In genomic region chr1:160080800-160081436, GRCm38 (mm10) we compare ENCODE assay signal across 9 mouse cellular contexts. TPM values are rescaled to one million over a fixed set of nuclear protein-coding genes. Genes with fewer than 3 reads are reported as not detected.
A peak's percentile ranks its signal among the peaks of the same experiment; 100 is the strongest.
DNase-seq lines count a peak whose midpoint lies in the region; ATAC-seq and TF ChIP-seq lines count a peak whose summit lies in the region.
"Had no signal": no experiment of that assay in that cellular context is flagged by ENCODE, and none has a peak within 500 bp of the region (broad histone marks: within the 10 kb centered on the region; RNA-seq: fewer than 3 reads in every experiment).

No protein-coding gene starts in this region.

- H3K4me3 ChIP-seq in ES-E14 (ENCODE audit: insufficient read depth in 1 of 2, low read depth in 1 of 2, low read length in 2 of 2, poor library complexity in 1 of 2, severe bottlenecking in 1 of 2) = no peak overlapping the region
- H3K4me3 ChIP-seq in forebrain, embryonic 10.5 days = no peak overlapping the region
- H3K4me3 ChIP-seq in lung, embryonic 14.5 days (ENCODE audit: low read depth, low read length) = no peak overlapping the region
- H3K4me3 ChIP-seq in olfactory bulb, adult 2 months (ENCODE audit: insufficient read depth, low read depth, low read length) = no peak overlapping the region
- H3K4me3 ChIP-seq: liver, embryonic 15.5 days had no signal

- H3K4me2 ChIP-seq in lung, embryonic 14.5 days = no peak overlapping the region
- H3K4me2 ChIP-seq: liver, embryonic 15.5 days had no signal

- no peaks in the 10 kb centered on the region for H3K27me3 ChIP-seq in forebrain, embryonic 10.5 days (ENCODE audit: poor library complexity, severe bottlenecking)
- no peaks in the 10 kb centered on the region for H3K27me3 ChIP-seq in lung, embryonic 14.5 days (ENCODE audit: insufficient read depth, low read length)
- H3K27me3 ChIP-seq: liver, embryonic 15.5 days had no signal

- in situ Hi-C loops in ES-E14 (cut with MboI; ENCODE audit: low sequenced_read_pairs in 2 of 2, unreplicated experiment in 2 of 2) = no loop called here

- H3K9me3 ChIP-seq in ES-E14 (ENCODE audit: control insufficient read depth, insufficient read depth, low read depth, low read length) = no peaks in the 10 kb centered on the region
- H3K9me3 ChIP-seq in forebrain, embryonic 10.5 days = no peaks in the 10 kb centered on the region
- H3K9me3 ChIP-seq in lung, embryonic 14.5 days (ENCODE audit: low read depth, low read length) = no peaks in the 10 kb centered on the region
- H3K9me3 ChIP-seq: liver, embryonic 15.5 days had no signal

- peak; percentile 96 for TF ChIP-seq CTCF in lung, embryonic 14.5 days (IDR thresholded peaks at IDR 0.05; ENCODE audit: low read depth)
- TF ChIP-seq CTCF in olfactory bulb, adult 2 months (IDR thresholded peaks at IDR 0.05; ENCODE audit: insufficient read depth, low read depth, low read length) = 0 out of 2 replicates have a peak, but pooled peaks have one; percentile 35

- DNase-seq in ES-E14 (ENCODE audit: low read depth, low spot score) = peak; percentile 48
- DNase-seq in c-Kit-negative CD71-positive TER-119-positive erythroid progenitor cells, embryonic 14.5 days (ENCODE audit: low read depth, low spot score) = peak; percentile 65
- peak; percentile 75 for DNase-seq in forebrain, embryonic 10.5 days (ENCODE audit: extremely low spot score, low spot score)
- DNase-seq in heart, postnatal 36 days = peak; percentile 85 to 91
- DNase-seq in layer of hippocampus, adult 18-20 months (ENCODE audit: low spot score in 2 of 2) = peak; percentile 73 to 94
- peak; percentile 89 for DNase-seq in lung, embryonic 14.5 days
- DNase-seq in thymus, postnatal 10 days (ENCODE audit: low spot score in 2 of 2) = peak; percentile 75 to 91

- WGBS in forebrain, embryonic 10.5 days = 35% methylated on average over 2 of the region's 2 CpGs
- WGBS in lung, embryonic 14.5 days = 31% methylated on average over 2 of the region's 2 CpGs
- 25% methylated on average over 2 of the region's 2 CpGs for whole genome bisulfite sequencing in olfactory bulb, adult 2 months

- no peak overlapping the region for H3K9ac ChIP-seq in ES-E14 (ENCODE audit: insufficient read depth, low read depth, low read length, poor library complexity, severe bottlenecking)
- no peak overlapping the region for H3K9ac ChIP-seq in lung, embryonic 14.5 days
- H3K9ac ChIP-seq: liver, embryonic 15.5 days had no signal

- no peaks in the 10 kb centered on the region for H3K36me3 ChIP-seq in ES-E14 (ENCODE audit: control insufficient read depth, insufficient read depth, low read length, poor library complexity, severe bottlenecking)
- no peaks in the 10 kb centered on the region for H3K36me3 ChIP-seq in forebrain, embryonic 10.5 days (replicated peaks)
- no peaks in the 10 kb centered on the region for H3K36me3 ChIP-seq in lung, embryonic 14.5 days (ENCODE audit: insufficient read depth)

- peak; percentile 55 for ATAC-seq in lung, embryonic 14.5 days (ENCODE audit: insufficient read depth)

- no peak for TF ChIP-seq POLR2A in olfactory bulb, adult 2 months (IDR thresholded peaks at IDR 0.05; ENCODE audit: insufficient read depth, low read depth, low read length)

- no peak overlapping the region for H3K27ac ChIP-seq in ES-E14 (ENCODE audit: insufficient read depth, low read depth, low read length, poor library complexity, severe bottlenecking)
- H3K27ac ChIP-seq in forebrain, embryonic 10.5 days = no peak overlapping the region
- no peak overlapping the region for H3K27ac ChIP-seq in lung, embryonic 14.5 days (ENCODE audit: low read depth)
- H3K27ac ChIP-seq in olfactory bulb, adult 2 months (ENCODE audit: insufficient read depth, low read depth, low read length) = no peak overlapping the region
- H3K27ac ChIP-seq: liver, embryonic 15.5 days had no signal

- intact Hi-C loops in heart, postnatal 36 days (cut with DNase I) = loop anchor here (1.0 to 5.0 kb wide), 5 partner anchors 36 to 690 kb away; partner anchors contain the start of genes 4930523C07Rik and Tnr

- H3K4me1 ChIP-seq in ES-E14 (ENCODE audit: control insufficient read depth in 2 of 2, insufficient read depth in 2 of 2, low read length in 2 of 2, poor library complexity in 1 of 2) = no peaks in the 10 kb centered on the region
- H3K4me1 ChIP-seq in forebrain, embryonic 10.5 days = no peaks in the 10 kb centered on the region
- no peaks in the 10 kb centered on the region for H3K4me1 ChIP-seq in lung, embryonic 14.5 days (ENCODE audit: insufficient read depth)
- no peaks in the 10 kb centered on the region for H3K4me1 ChIP-seq in olfactory bulb, adult 2 months (ENCODE audit: control insufficient read depth, insufficient read depth, low read length)

TF ChIP-seq in ES-E14, 5 proteins besides CTCF, POLR2A, EP300 and RAD21:
- TF ChIP-seq ZC3H11A (IDR thresholded peaks at IDR 0.05; ENCODE audit: borderline replicate concordance, low read depth, low read length) (peak; percentile 56; the same call in 1 of the 2 replicates), MAFK (IDR thresholded peaks at IDR 0.05; ENCODE audit: insufficient read depth, low read depth, low read length) (no peak), ZNF384 (IDR thresholded peaks at IDR 0.05; ENCODE audit: low read depth, low read length) (peak; percentile 78), CHD2 (IDR thresholded peaks at IDR 0.05; ENCODE audit: low read depth, low read length) (no peak), HCFC1 (IDR thresholded peaks at IDR 0.05; ENCODE audit: borderline replicate concordance, insufficient read depth, low read length) (no peak)

RNA-seq across cellular contexts. Expression of gene 4930523C07Rik, which starts 36.7 kb away (rescaled TPM):
- total RNA-seq in ES-E14 (2012; rRNA removed) = 0.45 TPM in 1 of 2 replicates, not detected in the other
- polyA plus RNA-seq in forebrain, embryonic 10.5 days (2016; fragmentation: Nextera tagmentation; extraction: Ambion mirVana) = 2.3 and 3.4 TPM in 2 replicates
- total RNA-seq in heart, postnatal 36 days (2021) = 10 to 100 TPM; 24.2 to 25.8 TPM
- 1 to 10 TPM; 1.1 to 3.5 TPM for total RNA-seq in layer of hippocampus, adult 18-20 months (2021)
- 18.9 and 20.2 TPM in 2 replicates for polyA plus RNA-seq in lung, embryonic 14.5 days (2014; fragmentation: Nextera tagmentation; extraction: Ambion mirVana)
- polyA plus RNA-seq in olfactory bulb, adult 2 months (2012; ENCODE audit: insufficient read depth, insufficient read length, low replicate concordance, missing spikeins) = not detected in 2 replicates

Comparison
In these comparisons a context has a peak if more than half of its experiments do, and no peak if none do; other contexts are left out.
1. RNA of gene 4930523C07Rik, which starts 36.7 kb away (total RNA-seq): 24.2 to 25.8 TPM in heart, postnatal 36 days; 1.1 to 3.5 TPM in layer of hippocampus, adult 18-20 months and 0.45 TPM in ES-E14; every median in the first group is over 4 times any median in the second.
2. Peak in every context shown above with its lines, with median percentiles within 50 percentile points of each other: DNase-seq.